Mouse (Mus musculus): Measurements from ENCODE around the gene Rae1.
A peak's percentile ranks its signal among the peaks of the same experiment; 100 is the strongest.

Gene Rae1

GRCm38 (mm10) chr2:172990161-172990560 lies 9.8 kb upstream of the Rae1 start:
- no peak for DNase-seq (ENCODE audit: extremely low spot score, low read depth, low spot score)

GRCm38 (mm10) chr2:172996207-172996606 lies 3.7 kb upstream of the Rae1 start:
- DNase-seq (ENCODE audit: extremely low spot score, low read depth, low spot score) = peak; percentile 69

- no peak for DNase-seq (ENCODE audit: extremely low spot score, low read depth, low spot score)
These were observed 2.2 kb upstream of the Rae1 start for GRCm38 (mm10) chr2:172997748-172998147.

GRCm38 (mm10) chr2:172998478-172998877 lies 1.4 kb upstream of the Rae1 start:
- no peak for DNase-seq (ENCODE audit: extremely low spot score, low read depth, low spot score)

GRCm38 (mm10) chr2:173000285-173000652 lies 352 bp downstream of the Rae1 start:
- DNase-seq (ENCODE audit: extremely low spot score, low read depth, low spot score) = no peak

GRCm38 (mm10) chr2:173000921-173001320 lies 1.0 kb downstream of the Rae1 start:
- DNase-seq (ENCODE audit: extremely low spot score, low read depth, low spot score) = no peak

- no peak for DNase-seq (ENCODE audit: extremely low spot score, low read depth, low spot score)
These were observed 3.8 kb downstream of the Rae1 start for GRCm38 (mm10) chr2:173003737-173004136.

GRCm38 (mm10) chr2:173010220-173010717 lies 10.4 kb downstream of the Rae1 start:
- DNase-seq (ENCODE audit: extremely low spot score, low read depth, low spot score) = no peak

- DNase-seq (ENCODE audit: extremely low spot score, low read depth, low spot score) = no peak
These were observed 11.5 kb downstream of the Rae1 start for GRCm38 (mm10) chr2:173011440-173011839.

- no peak for DNase-seq (ENCODE audit: extremely low spot score, low read depth, low spot score)
These were observed 14.9 kb downstream of the Rae1 start for GRCm38 (mm10) chr2:173014741-173015287.

GRCm38 (mm10) chr2:173017940-173018339 lies 18.0 kb downstream of the Rae1 start:
- DNase-seq (ENCODE audit: extremely low spot score, low read depth, low spot score) = no peak

- no peak for DNase-seq (ENCODE audit: extremely low spot score, low read depth, low spot score)
These were observed 18.7 kb downstream of the Rae1 start for GRCm38 (mm10) chr2:173018618-173019017.

GRCm38 (mm10) chr2:173019322-173019721 lies 19.4 kb downstream of the Rae1 start:
- no peak for DNase-seq (ENCODE audit: extremely low spot score, low read depth, low spot score)

- DNase-seq (ENCODE audit: extremely low spot score, low read depth, low spot score) = no peak
These were observed 19.9 kb downstream of the Rae1 start for GRCm38 (mm10) chr2:173019790-173020189.

GRCm38 (mm10) chr2:173020430-173020829 lies 20.5 kb downstream of the Rae1 start, which contains the start of gene Rbm38:
Gene Rbm38, plus strand, starts transcription at chr2:173020498.
- DNase-seq (ENCODE audit: extremely low spot score, low read depth, low spot score) = no peak

- peak; percentile 56 for DNase-seq (ENCODE audit: extremely low spot score, low read depth, low spot score)
These were observed 21.7 kb downstream of the Rae1 start for GRCm38 (mm10) chr2:173021633-173022055.

- DNase-seq (ENCODE audit: extremely low spot score, low read depth, low spot score) = no peak
These were observed 22.3 kb downstream of the Rae1 start for GRCm38 (mm10) chr2:173022056-173022681.

- no peak for DNase-seq (ENCODE audit: extremely low spot score, low read depth, low spot score)
These were observed 22.9 kb downstream of the Rae1 start for GRCm38 (mm10) chr2:173022813-173023212.

GRCm38 (mm10) chr2:173023371-173023851 lies 23.5 kb downstream of the Rae1 start:
- DNase-seq (ENCODE audit: extremely low spot score, low read depth, low spot score) = no peak

GRCm38 (mm10) chr2:173023966-173024365 lies 24.0 kb downstream of the Rae1 start:
- DNase-seq (ENCODE audit: extremely low spot score, low read depth, low spot score) = no peak

GRCm38 (mm10) chr2:173024392-173024791 lies 24.5 kb downstream of the Rae1 start:
- DNase-seq (ENCODE audit: extremely low spot score, low read depth, low spot score) = no peak

GRCm38 (mm10) chr2:173024938-173025337 lies 25.0 kb downstream of the Rae1 start:
- DNase-seq (ENCODE audit: extremely low spot score, low read depth, low spot score) = no peak

GRCm38 (mm10) chr2:173026286-173026685 lies 26.4 kb downstream of the Rae1 start:
- DNase-seq (ENCODE audit: extremely low spot score, low read depth, low spot score) = no peak
